Mouse (Mus musculus) limb, embryonic 10.5 days (tissue): Measurements from ENCODE around the gene Tmem234. TPM values are rescaled to one million over a fixed set of nuclear protein-coding genes. Genes with fewer than 3 reads are reported as not detected.

ENCODE experiments used
- DNase-seq: peaks from one replicate; pipeline ENCODE4 v3.0.0-alpha.2; 2017; ENCODE audit warnings: low spot score
- H3K27ac ChIP-seq: fragments of 300-500 bp; sonication (generic); 2 replicates; pipeline ENCODE4 v1.5.1; 2016; ENCODE audit warnings: mild to moderate bottlenecking
- H3K27me3 ChIP-seq: fragments of 300-500 bp; sonication (generic); 2 replicates; pipeline ENCODE4 v1.6.1; 2016; ENCODE audit warnings: low read depth, mild to moderate bottlenecking; ENCODE audit not compliant: poor library complexity, severe bottlenecking
- H3K36me3 ChIP-seq: fragments of 300-500 bp; sonication (generic); 2 replicates; pipeline ENCODE4 v1.6.1; 2016; ENCODE audit warnings: mild to moderate bottlenecking, moderate library complexity
- H3K4me1 ChIP-seq: fragments of 300-500 bp; sonication (generic); 2 replicates; pipeline ENCODE4 v1.6.1; 2016
- H3K4me3 ChIP-seq: fragments of 300-500 bp; sonication (generic); 2 replicates; pipeline ENCODE4 v1.5.1; 2016; ENCODE audit warnings: mild to moderate bottlenecking, moderate library complexity
- H3K9me3 ChIP-seq: fragments of 300-500 bp; sonication (generic); replicated peaks from 2 replicates; pipeline ENCODE4 v1.6.1; 2016; ENCODE audit warnings: mild to moderate bottlenecking
- WGBS: fragments of 180-500 bp; shearing (Covaris S2); methylation state at CpG from one replicate; pipeline ENCODE4 v1.1.7; 2016; 5-methylcytosine and 5-hydroxymethylcytosine counted together
- microRNA-seq: library from miRNA; unstranded; fragments of <30 nt; microRNA quantifications from one replicate; pipeline ENCODE4, GENCODE M21; 2017
- polyA plus RNA-seq: library from polyadenylated mRNA; unstranded; fragments of >200 nt; fragmentation: Nextera tagmentation; extraction: Ambion mirVana; gene quantifications from 2 replicates; pipeline ENCODE4 v1.2.1, GENCODE M21; 2016

The Tmem234 gene
- polyA plus RNA-seq, 1 experiment from 2014 or later, result 231 TPM

DNA sequence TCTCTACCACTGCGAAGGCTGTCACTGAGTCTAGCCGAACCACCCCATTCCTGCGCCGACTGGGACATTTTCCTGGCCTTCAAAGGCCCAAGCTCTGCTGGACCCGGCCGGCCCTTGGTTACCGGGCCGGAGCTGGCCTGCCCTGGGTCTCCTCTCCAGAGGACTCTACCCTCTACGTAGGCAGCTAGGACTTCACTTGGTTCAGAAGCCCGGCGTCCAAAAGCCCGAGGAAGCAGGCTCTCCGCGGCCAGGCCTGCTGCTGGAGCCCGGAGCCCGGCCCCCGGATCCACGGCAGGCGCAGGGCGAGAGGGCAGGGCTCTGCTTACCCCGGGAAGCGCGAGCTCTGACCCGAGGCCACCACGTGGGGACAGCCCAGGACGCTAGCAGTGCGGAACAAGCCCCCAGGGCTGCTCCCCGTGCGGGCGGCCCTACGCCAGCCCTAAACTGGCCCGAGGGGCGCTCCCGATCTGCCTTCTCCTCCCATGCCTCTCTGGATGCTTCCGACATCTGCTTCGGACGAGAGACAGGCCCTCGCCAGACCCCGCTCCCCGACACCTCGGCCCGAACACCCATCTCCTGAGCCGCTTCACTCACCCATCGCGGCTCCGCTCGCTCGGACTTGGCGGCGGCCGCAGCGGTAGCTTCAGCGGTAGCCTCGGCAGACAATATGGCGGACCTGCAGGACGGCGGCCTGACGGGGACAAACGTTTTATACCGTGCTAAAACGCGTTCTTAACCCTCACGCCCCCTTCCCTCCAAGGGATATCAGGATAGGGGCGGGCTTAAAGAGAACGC, 71.8 kb downstream of the Tmem234 start, which contains the start of gene Kpna6:
Gene Kpna6, minus strand, starts transcription at position 685 of the 795 bp plus-strand sequence.
- peaks cover 40% of the 10 kb centered on the region for H3K36me3 ChIP-seq
- no peaks in the 10 kb centered on the region for H3K9me3 ChIP-seq
- H3K27ac ChIP-seq, result peak within 1 kb of the TSS; percentile 94
- H3K4me3 ChIP-seq, result peak within 1 kb of the TSS; percentile 100
- under 1% methylated on average over 65 of the region's 65 CpGs for WGBS
- DNase-seq, result peak; percentile 94
- H3K4me1 ChIP-seq, result peaks cover 22% of the 10 kb centered on the region
- no peaks in the 10 kb centered on the region for H3K27me3 ChIP-seq

DNA sequence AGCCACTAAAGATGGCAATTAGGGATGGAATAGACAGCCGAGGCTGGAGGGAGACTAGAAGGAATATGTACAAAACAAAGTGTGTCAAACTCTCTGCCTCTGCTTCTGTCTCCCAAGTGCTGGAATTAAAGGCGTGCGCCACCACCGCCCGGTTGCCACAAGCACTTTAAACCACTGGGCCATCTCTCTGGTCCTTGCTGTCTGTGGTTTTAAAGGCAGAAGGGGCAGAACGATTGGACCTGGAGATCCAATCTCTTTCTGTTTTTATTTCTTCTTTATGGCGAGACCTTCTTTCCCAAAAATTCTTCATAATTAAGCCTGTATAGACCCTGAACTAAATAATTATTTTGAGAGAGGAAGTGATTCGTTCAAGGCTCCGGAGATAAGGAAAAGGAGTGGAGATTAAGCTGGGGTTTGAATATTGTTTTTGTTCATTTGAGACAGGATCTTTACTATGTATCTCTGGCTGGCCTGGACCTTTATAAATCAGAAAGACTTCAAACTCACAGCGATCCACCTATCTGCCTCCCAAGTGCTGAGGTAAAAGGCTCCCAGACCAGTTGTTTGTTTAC, 72.5 kb downstream of the Tmem234 start:
- no peak for DNase-seq
- Histone ChIP-seq H3K4me1 (peaks cover 22% of the 10 kb centered on the region), H3K4me3 (peak overlapping the region; percentile 100), H3K27me3 (no peaks in the 10 kb centered on the region), H3K27ac (peak overlapping the region; percentile 94), H3K36me3 (peaks cover 41% of the 10 kb centered on the region), H3K9me3 (no peaks in the 10 kb centered on the region)
- WGBS, result 10% methylated on average over 10 of the region's 10 CpGs

Small RNA genes lying within 50 kb of the gene (microRNA-seq; reads per million reads assigned to microRNA genes)
- not detected for gene Mir8119

Other genes starting within 250 kb of the Tmem234 start
- 6.3 and 8.0 TPM in 2 replicates for gene Zbtb8a, start 222.6 kb upstream of the Tmem234 start, polyA plus RNA-seq
- gene Zbtb8b, start 159.8 kb upstream of the Tmem234 start, polyA plus RNA-seq, result 0.59 and 1.1 TPM in 2 replicates
- gene Bsdc1, start 139.1 kb upstream of the Tmem234 start, polyA plus RNA-seq, result 19.9 and 20.5 TPM in 2 replicates
- 0.11 TPM in 1 of 2 replicates, not detected in the other for gene Tssk3, start 109.6 kb upstream of the Tmem234 start, polyA plus RNA-seq
- not detected in 2 replicates for gene Fam229a, start 109.5 kb upstream of the Tmem234 start, polyA plus RNA-seq
- gene Marcksl1, start 87.1 kb upstream of the Tmem234 start, polyA plus RNA-seq, result 1,533 and 1,561 TPM in 2 replicates
- gene Hdac1, start 58.0 kb upstream of the Tmem234 start, polyA plus RNA-seq, result 308 and 336 TPM in 2 replicates
- gene Lck, start 27.0 kb upstream of the Tmem234 start, polyA plus RNA-seq, result 10.3 and 13.5 TPM in 2 replicates
- 2.6 and 5.1 TPM in 2 replicates for gene Fam167b, start 22.1 kb upstream of the Tmem234 start, polyA plus RNA-seq
- 322 and 358 TPM in 2 replicates for gene Eif3i, start within 50 bp of the Tmem234 start, polyA plus RNA-seq
- gene Dcdc2b, start 13.6 kb downstream of the Tmem234 start, polyA plus RNA-seq, result 1.7 and 1.8 TPM in 2 replicates
- gene Iqcc, start 18.4 kb downstream of the Tmem234 start, polyA plus RNA-seq, result 30.2 and 34.7 TPM in 2 replicates
- 34.9 and 42.3 TPM in 2 replicates for gene Ccdc28b, start 23.3 kb downstream of the Tmem234 start, polyA plus RNA-seq
- gene Txlna, start 40.4 kb downstream of the Tmem234 start, polyA plus RNA-seq, result 109 and 122 TPM in 2 replicates
- 14.8 TPM in 2 replicates for gene Kpna6, start 72.1 kb downstream of the Tmem234 start, polyA plus RNA-seq
- gene Tmem39b, start 96.2 kb downstream of the Tmem234 start, polyA plus RNA-seq, result 16.0 TPM in 2 replicates
- 156 and 179 TPM in 2 replicates for gene Khdrbs1, start 141.6 kb downstream of the Tmem234 start, polyA plus RNA-seq
- gene Ptp4a2, start 210.6 kb downstream of the Tmem234 start, polyA plus RNA-seq, result 298 and 321 TPM in 2 replicates